Mouse (Mus musculus) liver, adult 2 months (tissue): ENCODE measurements around the gene Nufip2.
"Not testable (repeated sequence)": the region's sequence is repeated elsewhere in the genome, so short reads cannot be mapped to it uniquely, and the experiment has no call there.

ENCODE experiments used
- CTCF ChIP-seq: fragments of 200-500 bp; IDR thresholded peaks from 2 replicates; pipeline ENCODE4 v1.5.1; 2011; ENCODE audit warnings: low read depth, low read length, control low read depth
- POLR2A ChIP-seq: fragments of 200-500 bp; IDR thresholded peaks from 2 replicates; pipeline ENCODE4 v1.6.1; 2011; ENCODE audit warnings: low read length, control low read depth; ENCODE audit not compliant: insufficient read depth; ENCODE audit errors: extremely low read depth

GRCm38 (mm10) chr11:77653406-77654190 lies 32.4 kb upstream of the Nufip2 start:
- not testable (repeated sequence) for TF ChIP-seq POLR2A, CTCF
